Mouse (Mus musculus) thymus, adult 2 months (tissue): ENCODE measurements at regions not wholly inside any gene's neighbourhood (a gene's known extent, or its start where the extent isn't known, plus 50 kb on each side); places are given as distances from the start of the nearest gene placed in this dataset.

Source experiments
- CTCF ChIP-seq: fragments of 200-500 bp; IDR thresholded peaks from 2 replicates; pipeline ENCODE4 v1.5.1; 2012; ENCODE audit warnings: mild to moderate bottlenecking, control low read depth, low read length, moderate library complexity, borderline replicate concordance; ENCODE audit not compliant: control insufficient read depth, poor library complexity, insufficient read depth; ENCODE audit errors: extremely low read depth
- POLR2A ChIP-seq: fragments of 200-500 bp; IDR thresholded peaks from 2 replicates; pipeline ENCODE4 v1.6.1; 2012; ENCODE audit warnings: mild to moderate bottlenecking, low read length, control low read depth, moderate library complexity; ENCODE audit not compliant: control insufficient read depth, poor library complexity, insufficient read depth; ENCODE audit errors: extremely low read depth

- TF ChIP-seq CTCF (no peak), POLR2A (no peak)
These were observed 271.6 kb downstream of the Rnf144a start for GRCm38 (mm10) chr12:26143411-26143810.
